Mouse (Mus musculus) bone marrow macrophage, adult 2 months (primary cell): Measurements from ENCODE around the gene Simc1.

Source experiments
- CTCF ChIP-seq: IDR thresholded peaks from 2 replicates; pipeline ENCODE4 v1.5.1; 2012; ENCODE audit warnings: low read depth, mild to moderate bottlenecking, low read length, moderate library complexity
- POLR2A ChIP-seq: IDR thresholded peaks from 2 replicates; pipeline ENCODE4 v1.6.1; 2012; ENCODE audit warnings: mild to moderate bottlenecking, low read depth, low read length, borderline replicate concordance

DNA sequence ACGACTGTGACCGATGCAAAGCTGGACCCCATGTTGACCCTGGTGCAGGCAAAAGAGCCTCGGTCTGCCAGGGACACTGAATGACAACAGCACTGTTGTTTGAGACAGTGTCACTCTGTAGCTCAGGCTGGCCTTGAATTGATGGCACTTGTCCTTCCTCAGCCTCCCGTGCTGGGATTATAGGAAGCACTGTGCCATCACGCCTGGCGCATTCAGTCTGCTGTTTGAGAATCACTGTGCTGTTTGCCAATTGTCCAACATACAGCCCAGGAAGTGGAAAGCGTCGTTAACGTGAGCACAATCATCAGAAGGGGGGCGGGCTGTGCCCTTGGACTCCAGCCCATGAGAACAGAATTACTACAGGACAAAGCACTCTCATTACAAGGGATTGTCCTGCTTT lies 78.5 kb downstream of the Simc1 start:
- TF ChIP-seq POLR2A (no peak), CTCF (no peak)
